Mouse (Mus musculus) MEL (cell line): ENCODE results near the gene Zfp788. TPM values are rescaled to one million over a fixed set of nuclear protein-coding genes. Genes with fewer than 3 reads are reported as not detected.

ENCODE experiments used
- DNase-seq: peaks from one replicate; pipeline ENCODE4 v3.0.0; 2011; ENCODE audit warnings: low read depth, low spot score
- H3K27ac ChIP-seq: 2 replicates; pipeline ENCODE4 v1.5.1; 2012; ENCODE audit warnings: low read depth, mild to moderate bottlenecking, control low read depth, low read length, moderate library complexity; ENCODE audit not compliant: control insufficient read depth
- H3K27me3 ChIP-seq, 2 experiments: fragments of 150-350 bp in 1 of 2; sonication (generic) in 1 of 2; 2 replicates each; pipeline ENCODE4 v1.6.1; 2012; ENCODE audit warnings: low read length in 2 of 2, mild to moderate bottlenecking in 2 of 2, improper control_type of control experiment in 1 of 2, moderate library complexity in 1 of 2; ENCODE audit not compliant: insufficient read depth in 2 of 2, control insufficient read depth in 1 of 2
- H3K36me3 ChIP-seq, 2 experiments: 2 replicates each; pipeline ENCODE4 v1.6.1; 2012 to 2014; ENCODE audit warnings: low read length in 2 of 2, improper control_type of control experiment in 1 of 2, inconsistent platforms in 1 of 2, mild to moderate bottlenecking in 1 of 2; ENCODE audit not compliant: insufficient read depth in 2 of 2, control insufficient read depth in 1 of 2
- H3K4me1 ChIP-seq, 2 experiments: fragments of 150-350 bp in 1 of 2; sonication (generic) in 1 of 2; 2 replicates each; pipeline ENCODE4 v1.6.1; 2012; ENCODE audit warnings: low read length in 2 of 2, improper control_type of control experiment in 1 of 2, mild to moderate bottlenecking in 1 of 2; ENCODE audit not compliant: insufficient read depth in 2 of 2, control insufficient read depth in 1 of 2
- H3K4me3 ChIP-seq, 2 experiments: fragments of 150-350 bp in 1 of 2; sonication (generic) in 1 of 2; 2 replicates each; pipeline ENCODE4 v1.5.1; 2012; ENCODE audit warnings: low read depth in 2 of 2, low read length in 2 of 2, mild to moderate bottlenecking in 2 of 2, moderate library complexity in 2 of 2, control low read depth in 1 of 2, improper control_type of control experiment in 1 of 2; ENCODE audit not compliant: control insufficient read depth in 1 of 2, insufficient read depth in 1 of 2
- H3K79me2 ChIP-seq: 2 replicates; pipeline ENCODE4 v1.6.1; 2012; ENCODE audit warnings: mild to moderate bottlenecking, low read length, moderate library complexity; ENCODE audit not compliant: control insufficient read depth, poor library complexity, insufficient read depth
- H3K9ac ChIP-seq: 2 replicates; pipeline ENCODE4 v1.6.1; 2012; ENCODE audit warnings: low read depth, mild to moderate bottlenecking, control low read depth, low read length, moderate library complexity; ENCODE audit not compliant: control insufficient read depth, poor library complexity, severe bottlenecking
- H3K9me3 ChIP-seq: fragments of 150-350 bp; sonication (generic); replicated peaks from 2 replicates; pipeline ENCODE4 v1.6.1; 2012; ENCODE audit warnings: mild to moderate bottlenecking, low read length, improper control_type of control experiment, moderate library complexity; ENCODE audit not compliant: insufficient read depth
- BHLHE40 ChIP-seq: IDR thresholded peaks from 2 replicates; pipeline ENCODE4 v1.6.1; 2012; ENCODE audit warnings: low read depth, mild to moderate bottlenecking, inconsistent platforms, low read length, improper control_type of control experiment, borderline replicate concordance
- CHD2 ChIP-seq: IDR thresholded peaks from 2 replicates; pipeline ENCODE4 v1.6.1; 2011; ENCODE audit warnings: low read length, improper control_type of control experiment
- E2F4 ChIP-seq: IDR thresholded peaks from 2 replicates; pipeline ENCODE4 v1.6.1; 2011; ENCODE audit warnings: low read depth, low read length, improper control_type of control experiment, borderline replicate concordance
- ELF1 ChIP-seq: IDR thresholded peaks from 2 replicates; pipeline ENCODE4 v1.6.1; 2014; ENCODE audit warnings: low read depth, mild to moderate bottlenecking, inconsistent platforms, low read length, improper control_type of control experiment, moderate library complexity
- EP300 ChIP-seq, 2 experiments: IDR thresholded peaks; 2 replicates each; pipeline ENCODE4 v1.6.1; 2011; ENCODE audit warnings: improper control_type of control experiment in 2 of 2, low read length in 2 of 2, low read depth in 1 of 2, mild to moderate bottlenecking in 1 of 2
- ETS1 ChIP-seq: IDR thresholded peaks from 2 replicates; pipeline ENCODE4 v1.6.1; 2012; ENCODE audit warnings: low read depth, mild to moderate bottlenecking, inconsistent platforms, low read length, improper control_type of control experiment, moderate library complexity
- GABPA ChIP-seq: IDR thresholded peaks from 2 replicates; pipeline ENCODE4 v1.6.1; 2012; ENCODE audit warnings: low read depth, mild to moderate bottlenecking, inconsistent platforms, low read length, improper control_type of control experiment, moderate library complexity
- GATA1 ChIP-seq: IDR thresholded peaks from 2 replicates; pipeline ENCODE4 v1.6.1; 2011; ENCODE audit warnings: low read depth, low read length, improper control_type of control experiment
- HCFC1 ChIP-seq: IDR thresholded peaks from 2 replicates; pipeline ENCODE4 v1.6.1; 2012; ENCODE audit warnings: low read depth, mild to moderate bottlenecking, inconsistent platforms, low read length, improper control_type of control experiment, moderate library complexity
- JUND ChIP-seq: IDR thresholded peaks from 2 replicates; pipeline ENCODE4 v1.6.1; 2011; ENCODE audit warnings: low read depth, mild to moderate bottlenecking, improper control_type of control experiment, low read length
- KAT2A ChIP-seq: conservative IDR thresholded peaks from 2 replicates; pipeline ENCODE4 v1.6.1; 2012; ENCODE audit warnings: low read depth, low read length, improper control_type of control experiment, inconsistent platforms
- MAFK ChIP-seq: IDR thresholded peaks from 2 replicates; pipeline ENCODE4 v1.6.1; 2011; ENCODE audit warnings: low read depth, mild to moderate bottlenecking, low read length, improper control_type of control experiment, borderline replicate concordance
- MEF2A ChIP-seq: IDR thresholded peaks from 2 replicates; pipeline ENCODE4 v1.6.1; 2014; ENCODE audit warnings: low read depth, mild to moderate bottlenecking, inconsistent platforms, low read length, improper control_type of control experiment; ENCODE audit not compliant: poor library complexity, insufficient replicate concordance, severe bottlenecking; ENCODE audit errors: extremely low read depth
- MXI1 ChIP-seq: IDR thresholded peaks from 2 replicates; pipeline ENCODE4 v1.6.1; 2011; ENCODE audit warnings: mild to moderate bottlenecking, low read depth, low read length, improper control_type of control experiment
- MYB ChIP-seq: IDR thresholded peaks from 2 replicates; pipeline ENCODE4 v1.6.1; 2011; ENCODE audit warnings: mild to moderate bottlenecking, low read depth, low read length, improper control_type of control experiment
- MYC ChIP-seq: IDR thresholded peaks from 2 replicates; pipeline ENCODE4 v1.6.1; 2011; ENCODE audit warnings: low read depth, mild to moderate bottlenecking, low read length, improper control_type of control experiment, moderate library complexity
- NELFE ChIP-seq: IDR thresholded peaks from 2 replicates; pipeline ENCODE4 v1.6.1; 2011; ENCODE audit warnings: low read depth, low read length, improper control_type of control experiment
- NRF1 ChIP-seq: IDR thresholded peaks from 2 replicates; pipeline ENCODE4 v1.6.1; 2014; ENCODE audit warnings: low read depth, mild to moderate bottlenecking, inconsistent platforms, low read length, improper control_type of control experiment, moderate library complexity; ENCODE audit not compliant: poor library complexity, insufficient read depth, severe bottlenecking
- POLR2A ChIP-seq, 2 experiments: IDR thresholded peaks; 2 replicates each; pipeline ENCODE4 v1.6.1; 2011 to 2012; ENCODE audit warnings: low read length in 2 of 2, mild to moderate bottlenecking in 2 of 2, control low read depth in 1 of 2, improper control_type of control experiment in 1 of 2, low read depth in 1 of 2, moderate library complexity in 1 of 2; ENCODE audit not compliant: control insufficient read depth in 1 of 2, insufficient read depth in 1 of 2, poor library complexity in 1 of 2
- POLR2AphosphoS5 ChIP-seq: IDR thresholded peaks from 2 replicates; pipeline ENCODE4 v1.6.1; 2012; ENCODE audit warnings: low read depth, borderline replicate concordance, mild to moderate bottlenecking, inconsistent platforms, low read length, moderate library complexity, mixed read lengths
- RAD21 ChIP-seq: IDR thresholded peaks from 2 replicates; pipeline ENCODE4 v1.6.1; 2011; ENCODE audit warnings: mild to moderate bottlenecking, low read depth, low read length, improper control_type of control experiment
- RCOR1 ChIP-seq: IDR thresholded peaks from 2 replicates; pipeline ENCODE4 v1.6.1; 2012; ENCODE audit warnings: low read depth, mild to moderate bottlenecking, inconsistent platforms, low read length, improper control_type of control experiment
- SIN3A ChIP-seq: IDR thresholded peaks from 2 replicates; pipeline ENCODE4 v1.6.1; 2012; ENCODE audit warnings: low read length, improper control_type of control experiment, inconsistent platforms
- SMC3 ChIP-seq: IDR thresholded peaks from 2 replicates; pipeline ENCODE4 v1.6.1; 2011; ENCODE audit warnings: low read depth, low read length, improper control_type of control experiment
- TAL1 ChIP-seq: IDR thresholded peaks from 2 replicates; pipeline ENCODE4 v1.6.1; 2012; ENCODE audit warnings: mild to moderate bottlenecking, inconsistent platforms, low read length, moderate library complexity, mixed read lengths
- TBP ChIP-seq: IDR thresholded peaks from 2 replicates; pipeline ENCODE4 v1.8.0; 2011; ENCODE audit warnings: low read depth, low read length, improper control_type of control experiment
- TCF12 ChIP-seq: IDR thresholded peaks from 2 replicates; pipeline ENCODE4 v1.6.1; 2014; ENCODE audit warnings: low read depth, mild to moderate bottlenecking, inconsistent platforms, low read length, improper control_type of control experiment, moderate library complexity
- UBTF ChIP-seq: IDR thresholded peaks from 2 replicates; pipeline ENCODE4 v1.6.1; 2012; ENCODE audit warnings: low read depth, mild to moderate bottlenecking, inconsistent platforms, low read length, improper control_type of control experiment, moderate library complexity, borderline replicate concordance; ENCODE audit not compliant: insufficient read depth
- USF1 ChIP-seq: IDR thresholded peaks from 2 replicates; pipeline ENCODE4 v1.6.1; 2014; ENCODE audit warnings: low read depth, mild to moderate bottlenecking, inconsistent platforms, low read length, improper control_type of control experiment, moderate library complexity
- USF2 ChIP-seq, 2 experiments: IDR thresholded peaks; 2 replicates each; pipeline ENCODE4 v1.6.1; 2011 to 2012; ENCODE audit warnings: improper control_type of control experiment in 2 of 2, low read length in 2 of 2, borderline replicate concordance in 1 of 2, inconsistent platforms in 1 of 2, low read depth in 1 of 2, mild to moderate bottlenecking in 1 of 2; ENCODE audit not compliant: insufficient read depth in 1 of 2
- ZC3H11A ChIP-seq: IDR thresholded peaks from 2 replicates; pipeline ENCODE4 v1.6.1; 2012; ENCODE audit warnings: low read depth, mild to moderate bottlenecking, inconsistent platforms, low read length, improper control_type of control experiment
- ZKSCAN1 ChIP-seq: IDR thresholded peaks from 2 replicates; pipeline ENCODE4 v1.6.1; 2012; ENCODE audit warnings: low read depth, mild to moderate bottlenecking, inconsistent platforms, low read length, improper control_type of control experiment, moderate library complexity
- ZMIZ1 ChIP-seq: IDR thresholded peaks from 2 replicates; pipeline ENCODE4 v1.6.1; 2012; ENCODE audit warnings: low read depth, mild to moderate bottlenecking, inconsistent platforms, low read length, improper control_type of control experiment, moderate library complexity
- ZNF384 ChIP-seq: IDR thresholded peaks from 2 replicates; pipeline ENCODE4 v1.6.1; 2012; ENCODE audit warnings: low read depth, mild to moderate bottlenecking, inconsistent platforms, low read length, improper control_type of control experiment
- polyA plus RNA-seq, 2 experiments: library from polyadenylated mRNA; stranded (reverse) in 1 of 2; unstranded in 1 of 2; fragments of >175 nt in 1 of 2; fragments of >200 nt in 1 of 2; gene quantifications; 2 replicates each; pipeline versions ENCODE4 v1.2.1 to v1.2.4; 2012; ENCODE audit warnings: low replicate concordance in 2 of 2, low read depth in 1 of 2; ENCODE audit not compliant: insufficient read length in 2 of 2, insufficient read depth in 1 of 2, missing spikeins in 1 of 2
- total RNA-seq: library from RNA; depleted of rRNA; stranded (reverse); fragments of 300-350 nt; gene quantifications from 2 replicates; pipeline ENCODE4 v1.2.3, GENCODE M21; 2012; rRNA removed

The Zfp788 gene
- total RNA-seq (5.2 and 5.5 TPM in 2 replicates), polyA plus RNA-seq (1 to 10 TPM in 1 of 2 experiments, not detected in 1; 4.5 TPM)

DNA sequence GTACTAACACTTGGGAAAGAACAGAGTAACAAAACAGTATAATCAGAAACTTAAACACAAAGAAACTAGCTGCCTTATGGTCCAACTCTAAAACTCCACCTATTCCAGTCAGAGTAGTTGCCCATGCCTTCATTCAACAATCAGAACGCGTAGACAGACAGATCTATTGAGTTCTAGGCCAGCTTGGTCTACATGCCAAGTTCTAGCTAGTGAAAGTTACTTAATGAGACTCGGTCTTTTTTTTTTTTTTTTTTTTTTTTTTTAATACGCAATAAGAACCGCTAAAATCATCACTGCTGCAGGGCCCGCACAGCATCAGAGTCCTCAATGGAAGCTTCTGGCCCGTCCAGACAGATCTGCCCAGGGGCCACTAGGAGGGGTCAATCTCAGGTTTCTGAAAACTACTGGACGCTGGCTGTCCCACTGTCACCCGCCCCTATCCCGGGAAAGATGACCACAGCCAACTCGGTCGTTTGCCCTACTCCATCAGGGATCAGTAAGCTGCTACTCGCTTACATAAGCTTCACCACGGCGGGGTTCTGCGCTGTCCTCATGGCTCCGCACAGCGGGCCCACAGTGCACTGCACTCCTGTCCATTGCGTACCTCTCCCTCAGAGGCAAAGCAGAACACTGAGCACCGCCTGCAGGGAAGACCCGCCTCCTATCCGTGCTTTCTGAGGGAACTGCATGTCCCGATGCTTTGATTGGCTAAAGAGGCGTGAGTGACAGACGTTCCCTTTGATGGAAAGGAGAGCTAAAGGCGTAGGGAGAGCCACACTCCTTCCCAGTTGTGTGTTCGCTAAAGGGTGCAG lies at the start of gene Zfp788:
Gene Zfp788, plus strand, starts transcription at position 795 of the 812 bp plus-strand sequence.
- Histone ChIP-seq H3K36me3 (peaks cover 0 to 10% of the 10 kb centered on the region in 2 experiments; a peak in 2 of 4 replicates), H3K4me3 (peak within 1 kb of the TSS; percentile 81), H3K79me2 (no peaks in the 10 kb centered on the region; the same call in none of the 2 replicates), H3K27ac (peak within 1 kb of the TSS; percentile 96), H3K9ac (peak within 1 kb of the TSS; percentile 80), H3K27me3 (no peaks in the 10 kb centered on the region), H3K4me1 (0 out of 4 replicates have a peak, but pooled peaks cover 0 to 4% of the 10 kb centered on the region in 2 experiments), H3K9me3 (no peaks in the 10 kb centered on the region)
- peak; percentile 95 for DNase-seq
- TF ChIP-seq USF1: no peak
- TF ChIP-seq TAL1: no peak
- TF ChIP-seq ETS1: no peak
- peak; percentile 39; the same call in 1 of the 2 replicates for TF ChIP-seq HCFC1
- no peak for TF ChIP-seq ZNF384
- no peak for TF ChIP-seq UBTF
- no peak for TF ChIP-seq ZC3H11A
- TF ChIP-seq E2F4: no peak
- no peak for TF ChIP-seq GATA1
- TF ChIP-seq TCF12: peak; percentile 55
- TF ChIP-seq KAT2A: no peak; the same call in 1 of the 2 replicates
- TF ChIP-seq ELF1: no peak
- no peak for TF ChIP-seq MYB
- 0 out of 2 replicates have a peak, but pooled peaks have one; percentile 41 for TF ChIP-seq MYC
- no peak for TF ChIP-seq ZKSCAN1
- peak; percentile 41; the same call in 1 of the 2 replicates for TF ChIP-seq POLR2AphosphoS5
- peak; percentile 27; the same call in 1 of the 2 replicates for TF ChIP-seq TBP
- TF ChIP-seq GABPA: no peak
- TF ChIP-seq MAFK: no peak
- TF ChIP-seq SIN3A: peak; percentile 45; the same call in 1 of the 2 replicates
- no peak for TF ChIP-seq BHLHE40
- no peak for TF ChIP-seq CHD2
- no peak for TF ChIP-seq RCOR1
- peak; percentile 28; the same call in 1 of the 2 replicates for TF ChIP-seq ZMIZ1
- TF ChIP-seq JUND: no peak
- TF ChIP-seq POLR2A (IDR thresholded peaks at IDR 0.05; ENCODE audit: control insufficient read depth in 1 of 2, insufficient read depth in 1 of 2, low read depth in 1 of 2, low read length in 2 of 2, poor library complexity in 1 of 2): peak in 1 of 2 experiments; percentile 42; a peak in 2 of 4 replicates
- peak; percentile 69 for TF ChIP-seq NELFE
- TF ChIP-seq USF2 (IDR thresholded peaks at IDR 0.05; ENCODE audit: borderline replicate concordance in 1 of 2, insufficient read depth in 1 of 2, low read depth in 1 of 2, low read length in 2 of 2): no peak
- peak; percentile 32 for TF ChIP-seq RAD21
- TF ChIP-seq SMC3: no peak
- no peak for TF ChIP-seq NRF1
- TF ChIP-seq MEF2A: no peak
- 0 out of 2 replicates have a peak, but pooled peaks have one; percentile 50 for TF ChIP-seq MXI1
- TF ChIP-seq EP300 (IDR thresholded peaks at IDR 0.05; ENCODE audit: low read depth in 1 of 2, low read length in 2 of 2): no peak
